Mouse (Mus musculus): ENCODE measurements at regions not wholly inside any gene's neighbourhood (a gene's known extent, or its start where the extent isn't known, plus 50 kb on each side); places are given as distances from the start of the nearest gene placed in this dataset.

- DNase-seq (ENCODE audit: low read depth, low spot score), result no peak
These were observed 54.1 kb downstream of the Nog start for GRCm38 (mm10) chr11:89247991-89248390.

- DNase-seq (ENCODE audit: low read depth, low spot score), result peak; percentile 52
These were observed 58.8 kb downstream of the Nog start for GRCm38 (mm10) chr11:89243370-89243769.

DNA sequence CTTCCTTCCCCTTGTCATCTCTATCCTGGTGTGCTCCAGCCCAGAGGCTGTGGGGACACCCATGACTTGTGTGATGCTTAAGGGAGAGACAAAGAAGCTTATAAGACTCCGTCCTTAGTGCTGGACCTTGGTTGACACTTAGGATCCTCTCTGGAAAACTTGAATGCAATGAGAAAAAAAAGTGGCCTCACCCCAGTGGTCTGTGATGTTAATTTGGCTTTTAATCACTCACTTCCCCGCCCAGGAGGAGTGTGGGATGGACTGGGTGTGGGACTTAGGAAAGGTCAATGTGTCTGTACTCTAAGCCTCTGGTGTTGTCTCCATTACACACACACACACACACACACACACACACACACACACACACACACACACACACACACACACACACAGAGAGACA is 60.0 kb downstream of the Nog start:
- DNase-seq (ENCODE audit: low read depth, low spot score), result no peak

DNA sequence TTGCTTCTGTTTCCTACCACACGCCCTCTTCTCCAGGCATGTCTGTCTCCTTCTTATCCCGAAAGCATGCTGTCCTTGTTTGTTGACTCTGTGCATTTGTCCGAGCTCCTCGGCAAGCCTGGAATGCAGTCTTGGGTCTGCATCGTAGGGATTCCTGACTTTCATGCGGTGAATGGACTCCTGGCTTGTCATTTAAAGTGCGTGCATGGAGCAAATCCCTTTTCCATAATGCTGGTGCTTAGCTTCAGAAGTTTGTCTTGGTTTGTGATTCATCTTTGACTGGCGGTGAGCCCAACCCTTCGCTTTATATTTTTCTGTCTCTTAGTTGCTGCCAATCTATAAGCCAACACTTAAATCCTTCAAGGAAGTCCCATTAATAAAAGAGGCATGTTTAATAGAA is 62.2 kb downstream of the Nog start:
- DNase-seq (ENCODE audit: low read depth, low spot score), result no peak

DNA sequence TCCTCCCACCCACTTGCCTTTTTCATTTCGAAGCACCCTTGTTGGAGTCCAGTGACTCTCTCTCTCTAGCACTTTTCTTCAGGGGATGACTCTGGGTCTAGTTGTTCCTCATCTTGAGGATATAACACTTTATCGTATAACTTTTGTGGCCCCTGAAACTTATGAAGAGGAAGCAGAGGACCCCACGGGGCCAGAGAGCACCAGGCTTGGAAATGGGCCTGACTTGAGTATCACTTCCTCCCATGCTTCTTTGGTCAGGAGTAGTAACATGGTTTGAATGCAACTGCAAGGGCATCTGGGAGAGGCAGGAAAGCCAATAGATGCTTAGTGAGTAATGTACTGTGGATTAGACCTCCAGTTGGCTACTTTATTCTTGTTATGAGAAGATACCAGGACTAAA is 65.2 kb downstream of the Nog start:
- peak; percentile 74 for DNase-seq (ENCODE audit: low read depth, low spot score)

DNA sequence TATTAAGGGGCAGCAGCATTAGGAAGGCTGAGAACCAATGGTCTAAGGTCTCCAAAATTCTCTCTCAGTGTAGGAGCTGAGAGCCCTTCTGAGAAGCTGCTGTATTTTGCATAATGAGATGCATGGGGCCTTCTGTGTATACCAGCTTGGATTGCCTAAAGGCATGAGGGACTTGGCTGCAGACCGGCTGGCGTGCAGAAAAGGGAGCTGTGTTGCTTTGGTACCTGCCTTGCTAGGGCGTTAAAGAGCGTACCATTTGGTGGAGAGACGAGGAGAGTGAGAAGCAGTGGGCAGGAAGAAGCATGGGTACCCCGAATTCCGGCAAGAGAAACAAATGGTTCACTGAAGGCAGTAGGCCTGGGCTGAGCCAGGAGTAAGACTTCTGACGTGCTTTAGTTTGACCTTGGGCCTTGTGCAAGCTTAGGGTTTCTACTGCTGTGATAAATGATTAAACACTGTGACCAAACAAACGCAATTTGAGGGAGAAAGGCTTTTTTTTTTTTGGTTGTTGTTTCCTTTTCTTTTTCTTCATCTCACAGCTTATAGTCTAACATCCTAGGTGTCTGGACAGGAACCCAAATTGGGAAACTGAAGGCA is 69.2 kb downstream of the Nog start:
- DNase-seq (ENCODE audit: low read depth, low spot score), result no peak

DNA sequence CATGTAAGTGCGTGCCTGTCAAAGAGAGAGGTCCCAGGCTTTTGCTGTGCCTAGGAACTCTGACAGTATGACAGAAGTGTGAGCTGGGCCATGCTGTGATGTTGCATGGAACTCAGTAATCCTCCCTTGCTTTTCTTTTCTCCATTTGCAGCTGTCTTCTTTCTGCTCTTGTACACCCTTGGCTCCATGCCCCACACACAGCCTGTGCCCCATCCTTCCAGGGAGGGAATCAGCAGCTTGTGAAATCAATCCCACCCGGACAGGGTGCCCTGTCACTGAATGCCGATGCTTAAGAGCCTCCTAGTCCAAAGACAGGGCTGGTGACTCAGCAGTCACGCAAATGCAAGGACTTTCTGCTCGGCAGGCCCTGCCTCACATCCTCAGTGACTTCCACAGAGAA is 72.4 kb downstream of the Nog start:
- no peak for DNase-seq (ENCODE audit: low read depth, low spot score)

DNA sequence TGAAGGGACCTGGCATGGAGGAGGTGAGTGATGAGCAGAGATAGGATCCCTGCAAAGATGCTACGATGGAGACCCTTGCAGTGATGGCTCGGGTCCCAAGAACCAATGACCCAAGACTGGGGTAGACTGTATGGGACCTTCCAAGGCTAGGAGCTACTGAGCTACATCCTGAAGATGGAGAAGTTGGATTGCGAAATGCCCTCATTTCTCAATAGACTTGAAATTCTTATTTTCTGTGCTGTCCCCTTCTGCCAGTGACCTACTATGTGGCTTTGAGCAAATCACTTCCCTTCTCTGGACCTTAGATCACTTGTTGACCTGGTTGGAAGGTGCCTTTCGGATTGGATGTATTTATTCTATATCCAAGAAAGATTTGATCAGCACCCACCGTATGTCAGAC is 88.9 kb downstream of the Nog start:
- no peak for DNase-seq (ENCODE audit: low read depth, low spot score)

DNA sequence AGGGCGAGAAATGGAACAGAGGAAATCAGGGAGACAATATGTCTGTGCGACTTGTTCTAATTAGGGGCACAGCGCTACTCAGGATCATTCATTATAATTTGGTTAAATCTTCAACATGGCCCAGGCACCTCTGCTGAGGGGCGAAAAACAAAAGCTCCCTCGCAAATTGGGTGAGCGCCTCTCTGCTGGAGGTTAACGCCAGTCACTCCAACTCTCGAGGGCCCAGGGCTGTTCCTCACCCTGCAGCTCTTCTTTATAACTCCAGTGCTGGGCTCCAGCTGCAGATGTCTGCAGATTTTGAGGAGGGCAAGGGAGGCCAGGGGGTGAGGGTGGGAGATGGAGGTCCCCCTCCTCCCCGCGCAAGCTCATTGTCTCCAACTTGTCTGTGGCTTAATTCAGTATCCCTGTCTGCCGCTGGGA is 92.6 kb downstream of the Nog start:
- DNase-seq (ENCODE audit: low read depth, low spot score), result no peak

- peak; percentile 22 for DNase-seq (ENCODE audit: low read depth, low spot score)
These were observed 93.1 kb downstream of the Nog start for GRCm38 (mm10) chr11:89209072-89209471.

DNA sequence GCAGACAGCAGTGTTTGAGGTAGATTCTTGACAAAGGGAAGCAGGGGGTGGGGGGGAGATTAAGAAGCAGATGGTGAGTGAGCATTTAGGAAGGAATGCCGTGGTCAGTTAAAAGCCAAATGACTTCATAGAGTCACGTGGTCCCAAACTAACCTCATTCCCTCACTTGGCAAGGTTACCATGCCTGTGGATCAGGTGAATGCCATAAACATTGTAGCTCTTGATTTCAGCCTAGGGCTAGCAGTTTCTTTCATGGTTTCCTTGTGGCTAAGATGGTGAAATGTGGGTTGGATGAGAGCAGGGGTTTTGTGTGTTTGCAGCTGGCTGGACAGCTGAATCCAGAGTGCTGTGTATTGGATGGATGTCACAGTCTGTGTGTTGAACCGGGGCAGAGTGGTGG is 95.3 kb downstream of the Nog start:
- DNase-seq (ENCODE audit: low read depth, low spot score), result no peak

- peak; percentile 90 for DNase-seq (ENCODE audit: low read depth, low spot score)
These were observed 97.1 kb downstream of the Nog start for GRCm38 (mm10) chr11:89204948-89205545.

DNA sequence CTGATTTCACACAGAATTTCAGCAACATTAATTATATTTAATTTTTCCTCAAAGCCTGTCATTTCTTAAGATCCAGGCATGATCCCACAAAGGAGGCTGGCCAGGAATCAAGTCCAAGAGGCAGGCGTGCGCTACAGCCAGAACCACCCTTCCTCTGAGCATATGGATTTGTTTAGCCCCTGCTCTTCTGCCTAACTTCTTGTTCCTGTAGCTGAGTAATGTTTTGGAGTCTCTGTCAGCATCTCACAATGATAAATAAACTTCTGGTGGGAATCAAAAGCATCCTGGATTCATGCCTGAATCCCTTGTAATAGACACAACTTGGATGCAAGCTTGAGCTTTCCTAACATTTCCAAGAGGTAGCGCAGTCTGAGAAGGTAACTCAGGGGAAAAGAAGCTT is 101.7 kb downstream of the Nog start:
- no peak for DNase-seq (ENCODE audit: low read depth, low spot score)

- no peak for DNase-seq (ENCODE audit: low read depth, low spot score)
These were observed 109.3 kb downstream of the Nog start for GRCm38 (mm10) chr11:89192815-89193214.

DNA sequence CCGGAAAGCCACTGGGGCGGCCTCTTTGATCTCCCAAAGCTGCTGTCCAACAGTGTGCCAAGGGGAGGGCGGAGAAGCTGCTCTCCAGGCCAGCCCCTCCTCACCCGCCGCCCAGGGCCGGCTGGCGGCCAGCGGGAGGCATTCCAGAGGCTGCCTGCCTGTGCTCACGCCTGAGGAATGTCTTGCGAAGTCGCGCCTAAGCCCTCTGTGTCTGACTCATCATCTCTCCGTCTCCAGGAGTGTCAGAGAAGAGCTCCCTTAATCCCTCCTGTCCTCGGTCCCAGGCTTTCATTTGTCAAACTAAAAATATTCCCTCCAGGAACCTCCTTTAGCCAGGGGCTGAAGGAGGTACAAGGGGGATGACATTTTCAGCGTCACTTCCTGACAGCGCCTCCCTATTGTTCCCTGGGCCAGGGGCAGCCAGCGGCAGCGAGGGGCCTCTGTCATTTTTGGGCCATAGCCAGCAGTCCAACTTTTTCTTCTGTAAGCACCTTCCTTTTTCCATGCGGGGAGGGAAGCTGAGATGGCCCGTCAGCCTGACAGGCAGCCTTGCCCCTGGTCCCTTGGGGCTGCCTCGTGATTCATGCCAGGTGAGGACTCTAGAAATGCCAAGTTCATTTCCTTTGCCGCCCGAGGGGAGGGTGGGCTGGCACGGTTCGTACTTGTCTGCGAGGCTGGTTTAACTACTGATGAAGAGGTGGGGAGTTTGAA is 113.4 kb downstream of the Gm525 start:
- DNase-seq (ENCODE audit: low read depth, low spot score), result no peak

DNA sequence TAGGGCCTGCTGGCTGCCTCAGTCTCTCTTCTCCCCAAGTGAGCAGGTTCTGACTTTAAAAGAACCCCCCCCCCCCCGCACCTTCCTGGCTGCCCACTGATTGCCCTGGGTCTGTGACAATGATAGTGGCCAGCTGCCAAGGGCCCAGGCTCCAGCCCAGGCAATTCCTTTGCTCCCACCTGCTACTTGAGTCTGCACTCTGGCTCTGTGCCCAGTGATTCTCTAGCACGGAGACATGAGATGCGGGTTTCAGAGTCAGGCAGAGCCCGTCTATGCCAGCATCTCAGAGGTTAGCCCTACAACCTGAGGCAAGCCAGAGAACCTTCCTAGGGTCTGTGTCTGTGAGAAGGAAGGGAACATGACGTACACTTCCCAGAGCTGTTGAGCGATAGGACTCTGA is 112.2 kb downstream of the Gm525 start:
- DNase-seq (ENCODE audit: low read depth, low spot score), result no peak

GRCm38 (mm10) chr11:89181471-89181870 is 107.8 kb downstream of the Gm525 start:
- no peak for DNase-seq (ENCODE audit: low read depth, low spot score)

DNA sequence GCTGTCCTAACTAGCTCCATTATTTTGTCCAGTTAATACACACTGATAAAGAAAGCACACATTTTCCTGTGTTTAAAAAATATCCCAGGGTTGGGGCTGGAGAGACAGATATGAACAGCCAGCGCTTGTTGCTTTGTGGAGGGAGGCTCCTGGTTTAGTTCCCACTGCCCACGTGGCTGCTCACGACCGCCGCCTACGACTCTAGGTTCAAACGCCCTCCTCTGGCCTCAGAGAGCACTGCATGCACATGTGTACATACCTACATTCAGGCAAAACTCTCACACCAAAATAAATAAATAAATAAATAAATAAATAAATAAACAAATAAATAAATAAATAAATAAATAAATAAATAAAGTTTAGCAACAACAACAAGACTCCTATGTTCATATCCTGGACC is 104.8 kb downstream of the Gm525 start:
- no peak for DNase-seq (ENCODE audit: low read depth, low spot score)

DNA sequence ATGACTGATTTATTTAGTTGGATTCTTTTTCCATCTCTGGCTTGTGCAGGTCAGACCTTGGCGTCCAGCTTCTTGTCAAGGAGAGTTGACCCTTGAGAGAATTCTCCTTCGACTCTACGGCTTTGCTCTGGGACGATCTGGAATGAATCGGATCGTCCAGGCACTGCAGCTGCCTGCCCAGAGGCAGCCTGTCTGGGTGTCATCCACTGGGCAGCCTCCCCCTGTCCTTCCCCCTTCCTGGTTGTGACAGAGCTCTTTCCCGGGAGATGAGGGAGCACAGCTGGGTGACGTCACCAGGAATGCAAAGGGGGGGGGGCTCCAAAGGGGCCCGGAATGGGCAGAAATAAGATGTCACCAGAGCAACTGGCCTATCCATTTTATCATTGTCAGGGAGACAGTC is 101.9 kb downstream of the Gm525 start:
- no peak for DNase-seq (ENCODE audit: low read depth, low spot score)

DNA sequence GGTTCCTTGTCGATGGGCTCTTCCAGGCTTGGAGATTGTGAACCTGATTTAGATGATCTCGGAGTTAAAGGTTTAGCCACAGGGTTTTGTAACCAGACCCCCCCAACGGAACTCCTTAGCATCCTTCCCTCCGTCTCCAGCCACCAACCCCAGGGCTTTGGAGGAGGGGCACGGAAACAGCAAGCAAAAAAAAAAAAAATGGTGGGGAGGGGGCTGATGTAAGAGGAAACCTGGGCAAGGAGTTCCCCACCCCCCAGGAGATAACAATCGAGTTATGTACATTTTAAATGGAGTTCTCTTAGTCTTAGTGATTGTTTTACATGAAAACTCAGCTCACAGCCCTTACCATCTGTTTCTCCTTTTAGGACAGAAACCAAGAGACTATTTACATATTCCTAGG is 101.3 kb downstream of the Gm525 start:
- no peak for DNase-seq (ENCODE audit: low read depth, low spot score)

DNA sequence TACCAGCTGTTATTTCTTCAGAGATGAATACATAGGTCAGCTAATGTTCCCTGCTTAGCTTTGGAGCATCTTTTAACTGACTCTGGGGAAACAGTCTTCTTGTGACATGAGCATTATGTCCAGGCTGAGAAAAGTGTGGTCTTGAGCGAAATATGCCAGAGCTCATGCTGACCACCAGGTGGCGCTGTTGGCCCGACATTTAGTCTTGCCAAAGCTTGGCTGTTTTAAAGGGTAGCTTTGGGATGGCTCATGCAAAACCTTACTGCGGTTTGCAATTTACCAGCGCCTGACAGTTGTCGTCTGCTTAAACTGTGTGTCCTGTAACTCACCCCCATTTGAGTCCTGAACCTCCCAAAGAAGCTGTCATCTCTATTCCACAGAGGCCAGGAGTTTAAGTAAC is 91.6 kb downstream of the Gm525 start:
- peak; percentile 83 for DNase-seq (ENCODE audit: low read depth, low spot score)

DNA sequence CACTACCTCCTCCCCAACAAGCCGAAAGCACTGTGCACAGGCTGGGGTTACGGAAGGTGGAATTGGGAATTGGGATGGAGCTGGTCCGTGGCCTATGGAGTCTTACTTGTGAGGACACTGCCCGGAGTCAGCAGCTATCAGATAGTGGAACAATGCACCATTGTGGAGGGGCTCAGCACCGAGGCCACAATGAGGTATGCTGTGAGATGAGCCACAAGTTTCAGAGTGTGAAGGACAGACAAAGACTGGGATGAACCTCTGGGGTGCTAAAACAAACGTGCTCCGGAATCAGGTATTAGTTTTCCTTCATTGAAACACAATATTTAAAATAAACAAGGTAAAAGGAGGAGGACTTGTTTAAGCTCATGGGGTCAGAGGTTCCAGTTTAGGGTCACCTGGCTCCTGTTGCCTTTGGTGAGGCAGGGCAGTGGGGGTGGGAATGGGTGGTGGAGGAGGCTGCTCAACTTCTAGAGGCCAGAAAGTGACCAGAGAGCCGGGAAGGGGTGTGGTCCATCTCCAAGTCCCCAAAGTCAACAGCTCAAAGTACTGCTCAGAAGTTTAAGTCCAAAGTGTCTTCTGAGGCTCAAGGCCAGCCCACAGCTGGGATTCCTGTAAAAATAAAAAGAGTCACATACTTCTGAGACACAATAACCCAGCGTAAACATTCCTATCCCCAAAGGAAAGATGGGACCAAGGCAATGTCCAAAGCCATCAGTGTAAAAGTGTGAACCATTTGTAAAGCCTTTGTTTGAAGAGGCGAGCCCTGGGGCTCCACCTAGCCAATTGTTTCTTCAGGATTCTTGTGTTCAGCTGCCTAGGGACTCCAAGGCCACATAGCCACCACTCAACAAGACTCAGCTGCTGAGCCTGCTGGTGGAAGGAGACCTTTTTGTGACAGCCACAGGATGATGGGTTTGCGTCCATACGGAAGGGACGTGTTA is 80.1 kb downstream of the Gm525 start:
- no peak for DNase-seq (ENCODE audit: low read depth, low spot score)
